Mouse (Mus musculus) lung, embryonic 16.5 days (tissue): Measurements from ENCODE around the gene AC124108.1. TPM values are rescaled to one million over a fixed set of nuclear protein-coding genes. Genes with fewer than 3 reads are reported as not detected.

Experiments used
- ATAC-seq: fragments of 200-750 bp; cut with Nextera tagmentation; 2 replicates; pipeline ENCODE4 v1.8.0; 2017; ENCODE audit warnings: low read depth, mild to moderate bottlenecking, moderate library complexity
- H3K27ac ChIP-seq: fragments of 300-500 bp; sonication (generic); 2 replicates; pipeline ENCODE4 v1.5.1; 2014; ENCODE audit warnings: mild to moderate bottlenecking, control low read depth, low read length
- H3K27me3 ChIP-seq: fragments of 300-500 bp; sonication (generic); 2 replicates; pipeline ENCODE4 v1.6.1; 2014; ENCODE audit warnings: low read depth, low read length, mixed read lengths; ENCODE audit not compliant: control insufficient read depth, insufficient read depth
- H3K36me3 ChIP-seq: fragments of 300-500 bp; sonication (generic); 2 replicates; pipeline ENCODE4 v1.6.1; 2014; ENCODE audit warnings: low read length; ENCODE audit not compliant: control insufficient read depth, insufficient read depth
- H3K4me1 ChIP-seq: fragments of 300-500 bp; sonication (generic); replicated peaks from 2 replicates; pipeline ENCODE4 v1.6.1; 2014; ENCODE audit warnings: low read length, mixed read lengths; ENCODE audit not compliant: control insufficient read depth, insufficient read depth
- H3K4me2 ChIP-seq: fragments of 300-500 bp; sonication (generic); 2 replicates; pipeline ENCODE4 v1.6.1; 2014; ENCODE audit warnings: low read depth, low read length, control low read depth
- H3K4me3 ChIP-seq: fragments of 300-500 bp; sonication (generic); 2 replicates; pipeline ENCODE4 v1.5.1; 2014; ENCODE audit warnings: mild to moderate bottlenecking, low read length, control low read depth
- H3K9ac ChIP-seq: fragments of 300-500 bp; sonication (generic); 2 replicates; pipeline ENCODE4 v1.6.1; 2014; ENCODE audit warnings: low read length, control low read depth
- H3K9me3 ChIP-seq: fragments of 300-500 bp; sonication (generic); 2 replicates; pipeline ENCODE4 v1.6.1; 2016; ENCODE audit warnings: low read length; ENCODE audit not compliant: control insufficient read depth
- WGBS: fragments of 180-500 bp; shearing (Covaris S2); extraction: QIAGEN DNeasy Blood & Tissue Kit; methylation state at CpG from one replicate; pipeline ENCODE4 v1.1.7; 2014; 5-methylcytosine and 5-hydroxymethylcytosine counted together
- polyA plus RNA-seq: library from polyadenylated mRNA; unstranded; fragments of >200 nt; fragmentation: Nextera tagmentation; extraction: Ambion mirVana; gene quantifications from 2 replicates; pipeline ENCODE4 v1.2.1, GENCODE M21; 2015

The AC124108.1 gene
- polyA plus RNA-seq, 1 experiment from 2014 or later, result 0.63 TPM

DNA sequence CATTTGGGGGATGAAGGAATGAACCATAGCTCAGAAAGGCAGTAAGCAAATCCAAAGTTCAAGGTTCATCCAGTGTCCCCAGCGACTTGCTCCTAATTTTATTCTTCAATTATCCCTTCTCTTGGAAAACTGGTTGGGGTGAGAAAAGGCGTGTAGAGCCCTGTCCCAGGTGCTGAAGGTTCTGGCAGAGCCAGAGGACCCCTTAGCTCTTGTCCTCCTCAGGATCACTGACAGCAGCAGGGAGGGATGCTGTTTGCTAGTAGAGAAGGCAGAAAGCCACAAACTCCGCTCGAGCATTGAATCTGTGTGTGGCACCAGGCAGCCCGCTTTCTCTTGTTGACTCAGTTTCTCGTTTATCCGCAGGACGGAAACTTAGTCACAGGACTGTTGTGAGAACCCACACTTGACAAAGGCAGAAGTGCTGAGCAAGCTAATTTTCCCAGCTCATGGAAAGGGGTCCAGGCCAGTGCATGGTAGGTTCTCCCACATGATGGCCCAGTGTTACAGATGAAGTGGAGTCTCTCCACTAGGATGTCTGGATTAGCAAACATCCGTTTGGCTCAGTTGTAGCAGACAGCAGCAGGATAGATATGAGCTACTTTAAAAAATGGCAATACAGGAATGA is 2.7 kb upstream of the AC124108.1 start:
- Histone ChIP-seq H3K27ac (no peak overlapping the region), H3K9ac (no peak overlapping the region), H3K9me3 (no peaks in the 10 kb centered on the region), H3K4me2 (no peak overlapping the region), H3K36me3 (no peaks in the 10 kb centered on the region), H3K27me3 (peaks cover 43% of the 10 kb centered on the region), H3K4me1 (peaks cover 12% of the 10 kb centered on the region; the same call in 1 of the 2 replicates), H3K4me3 (no peak overlapping the region)
- 29% methylated on average over 9 of the region's 9 CpGs for WGBS
- no peak for ATAC-seq

DNA sequence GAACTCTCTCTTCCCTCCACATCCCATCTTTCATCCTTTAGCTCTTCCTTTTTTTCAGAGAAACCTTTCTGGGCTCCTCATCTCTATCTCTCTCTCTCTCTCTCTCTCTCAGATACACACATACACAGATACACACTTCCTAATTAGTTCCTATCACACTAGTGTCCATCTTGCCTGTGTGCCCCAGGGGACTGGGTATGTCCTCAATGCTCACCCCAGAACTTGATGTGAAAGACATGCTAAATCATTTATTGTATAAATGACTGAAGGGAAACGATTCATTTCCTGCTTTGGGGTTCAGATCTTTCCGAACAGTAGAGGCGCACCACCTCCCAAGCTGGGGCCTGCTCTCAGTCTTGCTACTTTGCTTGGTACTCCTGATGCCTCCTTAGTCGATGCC is 2.0 kb upstream of the AC124108.1 start:
- Histone ChIP-seq H3K9me3 (no peaks in the 10 kb centered on the region), H3K9ac (no peak overlapping the region), H3K27ac (no peak overlapping the region), H3K36me3 (no peaks in the 10 kb centered on the region), H3K4me3 (no peak overlapping the region), H3K4me1 (peaks cover 17% of the 10 kb centered on the region), H3K27me3 (peaks cover 47% of the 10 kb centered on the region), H3K4me2 (no peak overlapping the region)
- WGBS, result 40% methylated on average over 4 of the region's 4 CpGs
- ATAC-seq, result no peak

- Histone ChIP-seq H3K27me3 (peaks cover 47% of the 10 kb centered on the region), H3K9ac (peak overlapping the region; percentile 62), H3K36me3 (no peaks in the 10 kb centered on the region), H3K27ac (no peak overlapping the region), H3K9me3 (no peaks in the 10 kb centered on the region), H3K4me1 (peaks cover 17% of the 10 kb centered on the region), H3K4me3 (peak overlapping the region; percentile 61), H3K4me2 (peak overlapping the region; percentile 90)
- ATAC-seq, result peak; percentile 39; the same call in 1 of the 2 replicates
- WGBS, result under 1% methylated on average over 29 of the region's 50 CpGs
Measured at GRCm38 (mm10) chr1:132190040-132190513, 1.2 kb upstream of the AC124108.1 start.

DNA sequence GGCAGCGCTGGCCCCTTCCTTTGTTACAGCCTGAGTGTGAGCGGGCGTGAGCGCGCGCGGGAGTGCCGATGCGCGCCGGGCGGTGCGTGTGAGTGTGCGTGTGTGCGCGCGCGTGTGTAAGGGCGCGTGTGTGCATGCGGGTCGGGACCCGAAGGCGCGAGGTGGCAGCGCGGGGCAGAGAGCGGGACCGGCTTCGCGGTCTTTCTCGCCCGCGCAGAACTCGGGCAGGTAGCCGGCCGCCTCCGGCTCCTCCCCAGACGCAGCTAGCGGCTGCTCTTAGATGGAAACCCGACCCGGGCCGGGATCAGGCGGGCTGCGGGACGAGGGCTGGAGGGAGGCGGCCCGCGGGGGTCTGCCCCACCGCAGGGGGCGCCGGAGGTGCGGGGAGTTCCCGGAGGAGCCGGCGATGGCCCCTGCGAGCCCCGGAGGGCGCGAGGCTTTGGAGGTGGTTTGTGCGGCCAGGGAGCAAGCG is 600 bp upstream of the AC124108.1 start:
- Histone ChIP-seq H3K4me2 (peak overlapping the region; percentile 90), H3K9me3 (no peaks in the 10 kb centered on the region), H3K27ac (peak overlapping the region; percentile 83), H3K36me3 (no peaks in the 10 kb centered on the region), H3K9ac (peak overlapping the region; percentile 62), H3K4me3 (peak overlapping the region; percentile 61), H3K4me1 (peaks cover 20% of the 10 kb centered on the region), H3K27me3 (peaks cover 47% of the 10 kb centered on the region)
- ATAC-seq, result peak; percentile 30; the same call in 1 of the 2 replicates
- WGBS, result under 1% methylated on average over 58 of the region's 62 CpGs

DNA sequence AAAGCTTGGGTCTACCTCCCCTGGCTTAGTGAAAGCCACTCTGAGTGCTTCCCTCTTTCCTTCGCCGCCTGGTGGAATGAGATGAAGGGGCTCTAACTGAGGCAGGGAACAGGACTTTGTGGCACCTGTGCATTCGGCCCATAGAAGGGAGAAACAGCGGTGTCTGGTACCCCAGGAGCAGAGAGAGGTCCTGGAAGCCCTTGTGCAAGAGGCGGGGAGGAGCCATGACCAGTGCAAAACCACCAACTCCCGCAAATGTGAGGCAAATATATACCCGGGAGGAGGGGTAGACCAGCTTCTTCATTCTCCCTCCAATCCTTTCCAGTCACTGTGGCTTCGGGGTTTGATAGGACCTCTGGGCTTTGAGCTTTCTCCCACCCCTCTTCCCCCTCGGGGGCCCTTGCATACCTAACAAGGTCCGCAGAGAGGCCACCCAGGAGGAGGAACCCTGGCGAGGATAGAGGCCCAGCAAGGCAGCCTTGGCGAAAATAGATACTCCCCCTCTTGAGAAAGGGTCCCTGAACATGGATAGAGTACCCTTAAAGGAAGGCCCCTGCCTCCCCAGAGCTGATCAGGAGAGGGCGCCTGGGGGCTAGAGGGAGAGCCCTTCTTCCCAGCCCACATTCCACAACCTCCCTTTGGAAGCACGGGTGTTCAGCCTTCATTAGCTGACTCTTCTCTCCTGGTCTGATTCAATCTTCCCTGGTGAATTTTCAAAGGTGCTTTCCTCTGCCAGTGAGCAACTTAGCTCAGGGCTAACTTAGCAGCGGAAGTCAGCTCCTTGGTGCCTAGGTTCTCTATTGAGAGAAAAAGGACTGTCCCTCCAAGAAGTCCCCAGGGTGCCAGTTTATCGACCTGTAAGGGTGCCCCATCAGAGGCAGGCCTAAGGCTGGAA is 776 bp downstream of the AC124108.1 start:
- Histone ChIP-seq H3K36me3 (no peaks in the 10 kb centered on the region), H3K9me3 (no peaks in the 10 kb centered on the region), H3K27me3 (peaks cover 47% of the 10 kb centered on the region), H3K9ac (peak overlapping the region; percentile 62), H3K27ac (peak overlapping the region; percentile 83), H3K4me3 (peak overlapping the region; percentile 61), H3K4me1 (peaks cover 25% of the 10 kb centered on the region), H3K4me2 (peak overlapping the region; percentile 90)
- peak; percentile 20; the same call in 1 of the 2 replicates for ATAC-seq
- WGBS, result 6% methylated on average over 16 of the region's 16 CpGs

GRCm38 (mm10) chr1:132193806-132194205 is 2.5 kb downstream of the AC124108.1 start:
- Histone ChIP-seq H3K4me2 (no peak overlapping the region), H3K27ac (peak overlapping the region; percentile 77), H3K9ac (no peak overlapping the region), H3K4me3 (no peak overlapping the region), H3K36me3 (no peaks in the 10 kb centered on the region), H3K9me3 (no peaks in the 10 kb centered on the region), H3K4me1 (peaks cover 26% of the 10 kb centered on the region), H3K27me3 (peaks cover 40% of the 10 kb centered on the region)
- no peak for ATAC-seq
- 57% methylated on average over 3 of the region's 3 CpGs for WGBS

DNA sequence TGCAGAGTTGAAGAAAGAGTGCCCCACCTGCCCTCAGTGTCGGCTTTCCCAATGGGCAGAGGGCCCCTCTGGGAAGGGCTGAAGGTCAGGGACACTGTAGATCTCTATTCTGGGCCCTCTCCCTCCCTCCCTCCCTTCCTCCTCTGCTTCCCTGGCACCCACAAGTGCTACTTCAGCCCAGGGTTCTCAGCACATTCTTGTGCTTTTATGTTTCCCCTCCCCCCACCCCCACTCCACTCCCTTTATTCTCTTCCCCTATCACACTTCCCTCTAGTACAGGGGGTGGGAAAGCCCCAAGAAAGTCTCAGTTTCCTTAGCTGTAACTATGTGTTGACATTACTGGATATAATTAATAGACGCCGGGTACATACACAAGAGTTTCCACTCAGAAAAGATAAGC is 3.4 kb downstream of the AC124108.1 start:
- H3K4me2 ChIP-seq, result no peak overlapping the region
- no peak overlapping the region for H3K9ac ChIP-seq
- H3K36me3 ChIP-seq, result no peaks in the 10 kb centered on the region
- no peaks in the 10 kb centered on the region for H3K9me3 ChIP-seq
- peaks cover 32% of the 10 kb centered on the region for H3K27me3 ChIP-seq
- 28% methylated on average over 3 of the region's 3 CpGs for WGBS
- peak; percentile 59 for ATAC-seq
- H3K4me1 ChIP-seq, result peaks cover 26% of the 10 kb centered on the region
- H3K27ac ChIP-seq, result peak overlapping the region; percentile 88
- H3K4me3 ChIP-seq, result no peak overlapping the region

GRCm38 (mm10) chr1:132195100-132195499 is 3.8 kb downstream of the AC124108.1 start:
- ATAC-seq, result peak; percentile 27; the same call in 1 of the 2 replicates
- Histone ChIP-seq H3K9me3 (no peaks in the 10 kb centered on the region), H3K4me2 (no peak overlapping the region), H3K36me3 (no peaks in the 10 kb centered on the region), H3K27me3 (peaks cover 27% of the 10 kb centered on the region), H3K9ac (peak overlapping the region; percentile 1; the same call in 1 of the 2 replicates), H3K4me3 (no peak overlapping the region), H3K4me1 (peaks cover 25% of the 10 kb centered on the region), H3K27ac (peak overlapping the region; percentile 88)
- 29% methylated on average over 9 of the region's 9 CpGs for WGBS

GRCm38 (mm10) chr1:132195681-132196080 is 4.4 kb downstream of the AC124108.1 start:
- Histone ChIP-seq H3K4me2 (no peak overlapping the region), H3K9me3 (no peaks in the 10 kb centered on the region), H3K27ac (peak overlapping the region; percentile 88), H3K4me1 (peaks cover 28% of the 10 kb centered on the region), H3K36me3 (no peaks in the 10 kb centered on the region), H3K9ac (peak overlapping the region; percentile 1; the same call in 1 of the 2 replicates), H3K27me3 (peaks cover 21% of the 10 kb centered on the region), H3K4me3 (no peak overlapping the region)
- 40% methylated on average over 5 of the region's 5 CpGs for WGBS
- ATAC-seq, result no peak
